Mouse (Mus musculus) CD8-positive naive resting alpha-beta T cell, adult 57 days (primary cell): ENCODE data around the gene Rex2. TPM values are rescaled to one million over a fixed set of nuclear protein-coding genes. Genes with fewer than 3 reads are reported as not detected.

Source experiments
- total RNA-seq: library from RNA; stranded (reverse); gene quantifications from one replicate; pipeline ENCODE4 v1.2.4, GENCODE M21; 2023

Rex2 gene
- total RNA-seq = 1.8 TPM

DNA sequence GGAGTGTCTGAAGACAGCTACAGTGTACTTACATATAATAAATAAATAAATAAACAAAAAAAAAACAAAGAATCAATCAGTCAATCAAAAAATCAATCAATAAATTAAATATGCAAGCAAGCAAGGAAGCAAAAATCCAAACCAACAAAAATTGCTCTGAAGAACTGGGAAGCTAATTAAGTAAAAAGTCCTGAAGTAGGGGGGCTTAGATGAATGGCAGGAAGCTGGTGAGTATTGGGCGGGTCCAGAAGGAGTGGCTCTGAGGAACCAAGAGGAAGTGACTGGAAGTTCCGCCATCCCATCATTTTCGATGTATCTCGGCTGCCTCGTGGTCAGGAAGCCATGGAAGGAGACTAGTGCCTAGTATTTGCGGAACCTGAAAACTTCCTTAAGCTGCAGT is at the start of gene Rex2:
Gene Rex2, plus strand, starts transcription at position 301 of the 400 bp plus-strand sequence.

Other genes starting within 250 kb of the Rex2 start
- not detected for gene Gm21411, start 112.3 kb upstream of the Rex2 start, total RNA-seq
- gene Zfp989, start 49.9 kb upstream of the Rex2 start, total RNA-seq = 0.31 TPM
- 7.5 TPM for gene Zfp991, start 110.2 kb downstream of the Rex2 start, total RNA-seq